Mouse (Mus musculus) kidney, adult 2 months (tissue): ENCODE data around the gene Bcas3.

Experiments
- CTCF ChIP-seq: fragments of 200-500 bp; conservative IDR thresholded peaks from 2 replicates; pipeline ENCODE4 v1.5.1; 2011; ENCODE audit warnings: low read depth, mild to moderate bottlenecking, control low read depth, low read length, moderate library complexity, mixed read lengths; ENCODE audit not compliant: insufficient read depth, insufficient read length
- POLR2A ChIP-seq: fragments of 200-500 bp; IDR thresholded peaks from one replicate; pipeline ENCODE4 v1.6.1; 2011; ENCODE audit warnings: low read depth, low read length, control low read depth

- TF ChIP-seq CTCF, result no peak
- TF ChIP-seq POLR2A, result no peak
These were observed 121.4 kb downstream of the Bcas3 start for GRCm38 (mm10) chr11:85474326-85474725.
